Mouse (Mus musculus) cortical plate, adult 2 months (tissue): Measurements from ENCODE around the gene Dand5.

Source experiments
- CTCF ChIP-seq: fragments of 200-500 bp; IDR thresholded peaks from 2 replicates; pipeline ENCODE4 v1.5.1; 2011; ENCODE audit warnings: mild to moderate bottlenecking, control low read depth, low read length; ENCODE audit not compliant: insufficient read depth; ENCODE audit errors: extremely low read depth
- POLR2A ChIP-seq: fragments of 200-500 bp; IDR thresholded peaks from 2 replicates; pipeline ENCODE4 v1.6.1; 2011; ENCODE audit warnings: mild to moderate bottlenecking, low read length, control low read depth; ENCODE audit not compliant: insufficient read depth; ENCODE audit errors: extremely low read depth

- TF ChIP-seq CTCF (no peak), POLR2A (no peak)
Observed at GRCm38 (mm10) chr8:84777899-84778637, 44.6 kb downstream of the Dand5 start.
